Mouse (Mus musculus): Measurements from ENCODE around the gene Rhbdf1. TPM values are rescaled to one million over a fixed set of nuclear protein-coding genes. Genes with fewer than 3 reads are reported as not detected.

Gene Rhbdf1
- polyA plus RNA-seq, 1 experiment from 2014 or later, result 26.2 TPM

GRCm38 (mm10) chr11:32224468-32225139, 2.5 kb upstream of the Rhbdf1 start:
- peaks cover 48% of the 10 kb centered on the region for H3K27me3 ChIP-seq (ENCODE audit: low read depth, poor library complexity, severe bottlenecking)
- H3K9me3 ChIP-seq (replicated peaks), result no peaks in the 10 kb centered on the region
- 44% methylated on average over 4 of the region's 4 CpGs for WGBS
- peaks cover 67% of the 10 kb centered on the region for H3K4me1 ChIP-seq
- no peak for DNase-seq (ENCODE audit: low spot score)
- 0 out of 2 replicates have a peak overlapping the region, but pooled peaks have one; percentile 5 for H3K27ac ChIP-seq (replicated peaks)
- H3K36me3 ChIP-seq, result peaks cover 16% of the 10 kb centered on the region
- no peak overlapping the region for H3K4me3 ChIP-seq

GRCm38 (mm10) chr11:32223297-32223967, 1.3 kb upstream of the Rhbdf1 start:
- DNase-seq (ENCODE audit: low spot score), result no peak
- Histone ChIP-seq H3K9me3 (replicated peaks) (no peaks in the 10 kb centered on the region), H3K4me3 (no peak overlapping the region), H3K4me1 (peaks cover 77% of the 10 kb centered on the region), H3K27ac (replicated peaks) (no peak overlapping the region), H3K36me3 (peaks cover 4% of the 10 kb centered on the region), H3K27me3 (ENCODE audit: low read depth, poor library complexity, severe bottlenecking) (peaks cover 48% of the 10 kb centered on the region)
- WGBS, result 68% methylated on average over 4 of the region's 4 CpGs

GRCm38 (mm10) chr11:32222570-32223194, 582 bp upstream of the Rhbdf1 start:
- Histone ChIP-seq H3K4me1 (peaks cover 81% of the 10 kb centered on the region), H3K9me3 (replicated peaks) (no peaks in the 10 kb centered on the region), H3K27me3 (ENCODE audit: low read depth, poor library complexity, severe bottlenecking) (peaks cover 48% of the 10 kb centered on the region), H3K4me3 (peak overlapping the region; percentile 82), H3K36me3 (no peaks in the 10 kb centered on the region), H3K27ac (replicated peaks) (peak overlapping the region; percentile 88; the same call in 1 of the 2 replicates)
- 10% methylated on average over 21 of the region's 21 CpGs for WGBS
- DNase-seq (ENCODE audit: low spot score), result no peak

GRCm38 (mm10) chr11:32221225-32221950, 712 bp downstream of the Rhbdf1 start:
- Histone ChIP-seq H3K4me3 (peak overlapping the region; percentile 82), H3K4me1 (peaks cover 68% of the 10 kb centered on the region), H3K36me3 (no peaks in the 10 kb centered on the region), H3K27me3 (ENCODE audit: low read depth, poor library complexity, severe bottlenecking) (peaks cover 48% of the 10 kb centered on the region), H3K27ac (replicated peaks) (peak overlapping the region; percentile 88), H3K9me3 (replicated peaks) (no peaks in the 10 kb centered on the region)
- peak; percentile 64 for DNase-seq (ENCODE audit: low spot score)
- under 1% methylated on average over 46 of the region's 46 CpGs for WGBS

- peaks cover 48% of the 10 kb centered on the region for H3K27me3 ChIP-seq (ENCODE audit: low read depth, poor library complexity, severe bottlenecking)
- H3K27ac ChIP-seq (replicated peaks), result peak overlapping the region; percentile 88
- H3K4me3 ChIP-seq, result peak overlapping the region; percentile 82
- peaks cover 62% of the 10 kb centered on the region for H3K4me1 ChIP-seq
- H3K9me3 ChIP-seq (replicated peaks), result no peaks in the 10 kb centered on the region
- peak; percentile 17 for DNase-seq (ENCODE audit: low spot score)
- 35% methylated on average over 10 of the region's 10 CpGs for WGBS
- H3K36me3 ChIP-seq, result peaks cover 5% of the 10 kb centered on the region
Observed at GRCm38 (mm10) chr11:32220607-32221224, 1.4 kb downstream of the Rhbdf1 start.

- DNase-seq (ENCODE audit: low spot score), result no peak
- Histone ChIP-seq H3K27ac (replicated peaks) (no peak overlapping the region), H3K36me3 (peaks cover 17% of the 10 kb centered on the region), H3K4me3 (no peak overlapping the region), H3K9me3 (replicated peaks) (no peaks in the 10 kb centered on the region), H3K27me3 (ENCODE audit: low read depth, poor library complexity, severe bottlenecking) (peaks cover 37% of the 10 kb centered on the region), H3K4me1 (peaks cover 48% of the 10 kb centered on the region)
- WGBS, result 91% methylated on average over 10 of the region's 10 CpGs
Observed at GRCm38 (mm10) chr11:32219287-32219686, 2.8 kb downstream of the Rhbdf1 start.

- H3K27me3 ChIP-seq (ENCODE audit: low read depth, poor library complexity, severe bottlenecking), result peaks cover 30% of the 10 kb centered on the region
- H3K9me3 ChIP-seq (replicated peaks), result no peaks in the 10 kb centered on the region
- peak overlapping the region; percentile 77 for H3K27ac ChIP-seq (replicated peaks)
- H3K4me3 ChIP-seq, result no peak overlapping the region
- H3K4me1 ChIP-seq, result peaks cover 48% of the 10 kb centered on the region
- no peak for DNase-seq (ENCODE audit: low spot score)
- peaks cover 24% of the 10 kb centered on the region for H3K36me3 ChIP-seq
- 61% methylated on average over 6 of the region's 6 CpGs for WGBS
Observed at GRCm38 (mm10) chr11:32218501-32219050, 3.5 kb downstream of the Rhbdf1 start.

GRCm38 (mm10) chr11:32216851-32217250, 5.2 kb downstream of the Rhbdf1 start:
- 22% methylated on average over 8 of the region's 8 CpGs for WGBS
- Histone ChIP-seq H3K36me3 (peaks cover 41% of the 10 kb centered on the region), H3K4me3 (no peak overlapping the region), H3K9me3 (replicated peaks) (no peaks in the 10 kb centered on the region), H3K27me3 (ENCODE audit: low read depth, poor library complexity, severe bottlenecking) (peaks cover 14% of the 10 kb centered on the region), H3K27ac (replicated peaks) (no peak overlapping the region), H3K4me1 (peaks cover 37% of the 10 kb centered on the region)
- DNase-seq (ENCODE audit: low spot score), result peak; percentile 79

- Histone ChIP-seq H3K9me3 (replicated peaks) (no peaks in the 10 kb centered on the region), H3K4me3 (no peak overlapping the region), H3K36me3 (peaks cover 54% of the 10 kb centered on the region), H3K4me1 (peaks cover 24% of the 10 kb centered on the region), H3K27ac (replicated peaks) (no peak overlapping the region), H3K27me3 (ENCODE audit: low read depth, poor library complexity, severe bottlenecking) (peaks cover 8% of the 10 kb centered on the region)
- DNase-seq (ENCODE audit: low spot score), result no peak
- WGBS, result 93% methylated on average over 18 of the region's 18 CpGs
Observed at GRCm38 (mm10) chr11:32215372-32216162, 6.5 kb downstream of the Rhbdf1 start.

GRCm38 (mm10) chr11:32210623-32211022, 11.5 kb downstream of the Rhbdf1 start:
- peaks cover 86% of the 10 kb centered on the region for H3K36me3 ChIP-seq
- H3K4me3 ChIP-seq, result no peak overlapping the region
- 91% methylated on average over 9 of the region's 9 CpGs for WGBS
- DNase-seq (ENCODE audit: low spot score), result no peak
- H3K9me3 ChIP-seq (replicated peaks), result no peaks in the 10 kb centered on the region
- no peaks in the 10 kb centered on the region for H3K27me3 ChIP-seq (ENCODE audit: low read depth, poor library complexity, severe bottlenecking)
- H3K4me1 ChIP-seq, result peaks cover 9% of the 10 kb centered on the region
- no peak overlapping the region for H3K27ac ChIP-seq (replicated peaks)

- Histone ChIP-seq H3K9me3 (replicated peaks) (no peaks in the 10 kb centered on the region), H3K27me3 (ENCODE audit: low read depth, poor library complexity, severe bottlenecking) (peaks cover 5% of the 10 kb centered on the region; the same call in 1 of the 2 replicates), H3K4me1 (peaks cover 18% of the 10 kb centered on the region), H3K36me3 (peaks cover 35% of the 10 kb centered on the region), H3K27ac (replicated peaks) (peak within 1 kb of the TSS; percentile 84), H3K4me3 (peak within 1 kb of the TSS; percentile 81)
- under 1% methylated on average over 52 of the region's 52 CpGs for WGBS
- DNase-seq (ENCODE audit: low spot score), result peak; percentile 97
Observed at GRCm38 (mm10) chr11:32205058-32205873, 16.8 kb downstream of the Rhbdf1 start, which contains the start of gene Snrnp25. Snrnp25 (plus strand) TSS chr11:32205415.

Measured in midbrain, embryonic 10.5 days (tissue).